Mouse (Mus musculus) liver, postnatal 0 days (tissue): Measurements from ENCODE around the gene Pld1. TPM values are rescaled to one million over a fixed set of nuclear protein-coding genes. Genes with fewer than 3 reads are reported as not detected.
A peak's percentile ranks its signal among the peaks of the same experiment; 100 is the strongest.
"Not testable (repeated sequence)": the region's sequence is repeated elsewhere in the genome, so short reads cannot be mapped to it uniquely, and the experiment has no call there.

Source experiments
- ATAC-seq: fragments of 200-750 bp; cut with Nextera tagmentation; 2 replicates; pipeline ENCODE4 v1.8.0; 2017; ENCODE audit warnings: mild to moderate bottlenecking, moderate library complexity
- DNase-seq: peaks from one replicate; pipeline ENCODE4 v3.0.0-alpha.2; 2016
- H3K27ac ChIP-seq: fragments of 300-500 bp; sonication (generic); 2 replicates; pipeline ENCODE4 v1.5.1; 2014; ENCODE audit warnings: antibody characterized with exemption, moderate library complexity, mild to moderate bottlenecking, low read depth
- H3K27me3 ChIP-seq: fragments of 300-500 bp; sonication (generic); 2 replicates; pipeline ENCODE4 v1.6.1; 2014; ENCODE audit warnings: low read length, control low read depth, mixed read lengths; ENCODE audit not compliant: insufficient read depth
- H3K36me3 ChIP-seq: fragments of 300-500 bp; sonication (generic); replicated peaks from 2 replicates; pipeline ENCODE4 v1.6.1; 2014; ENCODE audit warnings: mild to moderate bottlenecking, control low read depth, low read length, moderate library complexity, mixed read lengths; ENCODE audit not compliant: insufficient read depth
- H3K4me1 ChIP-seq: fragments of 300-500 bp; sonication (generic); 2 replicates; pipeline ENCODE4 v1.6.1; 2014; ENCODE audit warnings: antibody characterized with exemption, mild to moderate bottlenecking, control low read depth; ENCODE audit not compliant: insufficient read depth
- H3K4me2 ChIP-seq: fragments of 300-500 bp; sonication (generic); 2 replicates; pipeline ENCODE4 v1.6.1; 2014; ENCODE audit warnings: low read depth, mild to moderate bottlenecking, low read length, moderate library complexity, mixed read lengths
- H3K4me3 ChIP-seq: fragments of 300-500 bp; sonication (generic); 2 replicates; pipeline ENCODE4 v1.5.1; 2014; ENCODE audit warnings: low read depth, low read length
- H3K9ac ChIP-seq: fragments of 300-500 bp; sonication (generic); replicated peaks from 2 replicates; pipeline ENCODE4 v1.6.1; 2014; ENCODE audit warnings: mild to moderate bottlenecking, moderate library complexity
- H3K9me3 ChIP-seq: fragments of 300-500 bp; sonication (generic); 2 replicates; pipeline ENCODE4 v1.6.1; 2016; ENCODE audit warnings: mild to moderate bottlenecking, control low read depth, low read length, mixed read lengths
- CTCF ChIP-seq: sonication (generic); IDR thresholded peaks from 2 replicates; pipeline ENCODE4 v1.5.1; 2016; ENCODE audit warnings: antibody characterized with exemption, low read depth
- EP300 ChIP-seq: IDR thresholded peaks from 2 replicates; pipeline ENCODE4 v1.6.1; 2016; ENCODE audit warnings: antibody characterized with exemption, low read depth, mild to moderate bottlenecking
- WGBS: fragments of 180-500 bp; shearing (Covaris S2); extraction: QIAGEN DNeasy Blood & Tissue Kit; methylation state at CpG from one replicate; pipeline ENCODE4 v1.1.7; 2014; ENCODE audit not compliant: insufficient replicate concordance; 5-methylcytosine and 5-hydroxymethylcytosine counted together
- polyA plus RNA-seq: library from polyadenylated mRNA; unstranded; fragments of >200 nt; fragmentation: Nextera tagmentation; extraction: Ambion mirVana; gene quantifications from 2 replicates; pipeline ENCODE4 v1.2.1, GENCODE M21; 2015

The Pld1 gene
- polyA plus RNA-seq, 1 experiment from 2014 or later = 5.1 TPM

DNA sequence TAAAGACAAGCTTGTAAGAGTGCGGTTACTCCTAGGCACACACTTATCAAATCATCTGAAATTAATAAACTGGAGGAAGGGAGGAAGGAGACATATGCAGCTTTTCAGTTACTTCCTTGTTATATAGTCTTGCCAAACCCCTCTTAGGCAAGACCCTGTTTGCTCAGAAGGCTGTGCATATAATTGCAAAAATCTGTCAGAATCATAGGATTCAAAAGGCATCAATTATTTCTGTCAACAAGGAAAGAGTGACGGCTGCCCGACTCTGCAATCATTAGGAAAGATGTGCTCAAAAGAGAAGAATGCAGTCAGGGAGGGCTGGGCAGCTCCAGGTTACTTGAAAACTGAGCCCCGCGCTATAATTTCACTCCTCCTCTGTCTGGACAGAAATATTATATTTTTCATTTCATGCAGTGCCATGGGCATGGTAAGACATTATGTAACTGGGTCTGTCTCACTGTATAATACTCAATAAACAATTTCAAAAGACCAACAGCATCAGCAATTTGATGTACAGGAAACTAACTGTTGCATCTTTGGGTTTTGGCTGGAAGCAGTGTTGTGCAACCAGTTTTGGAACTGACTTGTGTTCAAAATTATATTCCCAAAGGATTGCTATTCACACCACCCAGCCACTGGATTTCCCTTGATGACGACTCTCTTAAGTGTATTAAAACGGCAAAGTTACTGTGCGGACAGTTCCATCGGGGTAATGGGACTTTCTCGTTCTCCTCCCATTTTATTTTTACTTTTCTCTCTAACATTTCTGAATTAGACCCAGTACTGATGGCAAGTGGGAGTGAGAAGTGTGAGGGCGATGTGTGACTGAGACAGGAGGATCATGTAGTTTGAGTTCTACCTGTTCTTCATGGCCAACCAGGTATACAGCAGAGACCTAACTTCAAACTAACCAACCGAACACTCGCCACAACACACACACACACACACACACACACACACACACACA is 1.1 kb upstream of the Pld1 start:
- H3K27me3 ChIP-seq = no peaks in the 10 kb centered on the region
- ATAC-seq (no peak), DNase-seq (no peak)
- H3K4me1 ChIP-seq = peaks cover 25% of the 10 kb centered on the region
- peak overlapping the region; percentile 62; the same call in 1 of the 2 replicates for H3K4me3 ChIP-seq
- no peak overlapping the region for H3K9ac ChIP-seq
- WGBS = 67% methylated on average over 13 of the region's 13 CpGs
- H3K9me3 ChIP-seq = no peaks in the 10 kb centered on the region
- peak overlapping the region; percentile 87 for H3K27ac ChIP-seq
- H3K4me2 ChIP-seq = peak overlapping the region; percentile 82
- no peaks in the 10 kb centered on the region for H3K36me3 ChIP-seq
- TF ChIP-seq CTCF = no peak
- TF ChIP-seq EP300 = no peak

- H3K9ac ChIP-seq = no peak overlapping the region
- WGBS = 56% methylated on average over 3 of the region's 3 CpGs
- no peak overlapping the region for H3K4me2 ChIP-seq
- peaks cover 25% of the 10 kb centered on the region for H3K4me1 ChIP-seq
- no peaks in the 10 kb centered on the region for H3K27me3 ChIP-seq
- H3K9me3 ChIP-seq = no peaks in the 10 kb centered on the region
- no peaks in the 10 kb centered on the region for H3K36me3 ChIP-seq
- DNase-seq = no peak
- TF ChIP-seq CTCF = no peak
- ATAC-seq = no peak
- peak overlapping the region; percentile 64 for H3K27ac ChIP-seq
- no peak overlapping the region for H3K4me3 ChIP-seq
Measured at GRCm38 (mm10) chr3:27941634-27942033, 3.1 kb downstream of the Pld1 start.

DNA sequence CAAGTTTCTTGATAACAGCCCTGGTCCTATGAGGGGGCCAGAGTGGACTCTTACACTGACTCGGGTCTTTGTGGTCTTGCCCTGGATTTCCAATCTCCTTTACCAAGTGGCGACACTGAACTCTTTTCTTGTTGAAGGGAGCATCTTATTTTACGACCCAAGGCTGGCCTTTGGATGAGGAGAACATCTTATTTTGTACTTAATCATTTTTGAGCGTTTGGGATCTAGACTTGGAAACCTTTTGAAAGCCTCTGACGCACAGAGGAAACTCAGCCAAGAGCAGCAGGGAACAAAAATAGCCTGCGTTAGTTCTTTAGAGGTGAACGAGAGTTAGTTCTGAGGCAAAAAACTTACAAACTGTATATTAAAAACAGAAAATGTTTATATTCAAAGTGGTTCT is 4.5 kb downstream of the Pld1 start:
- Histone ChIP-seq H3K36me3 (no peaks in the 10 kb centered on the region), H3K4me1 (peaks cover 18% of the 10 kb centered on the region; the same call in 1 of the 2 replicates), H3K27ac (no peak overlapping the region), H3K4me2 (no peak overlapping the region), H3K9ac (no peak overlapping the region), H3K27me3 (no peaks in the 10 kb centered on the region), H3K4me3 (no peak overlapping the region), H3K9me3 (no peaks in the 10 kb centered on the region)
- WGBS = 73% methylated on average over 7 of the region's 7 CpGs
- ATAC-seq = no peak
- TF ChIP-seq CTCF (no peak), EP300 (no peak)
- DNase-seq = no peak

GRCm38 (mm10) chr3:27945397-27945796 is 6.9 kb downstream of the Pld1 start:
- not testable (repeated sequence) for DNase-seq, H3K9me3 ChIP-seq, H3K36me3 ChIP-seq, H3K4me3 ChIP-seq, H3K9ac ChIP-seq, H3K4me1 ChIP-seq, H3K27me3 ChIP-seq, ATAC-seq, H3K27ac ChIP-seq, H3K4me2 ChIP-seq
- WGBS = 69% methylated on average over 2 of the region's 2 CpGs

GRCm38 (mm10) chr3:27949175-27949872 is 10.8 kb downstream of the Pld1 start:
- Histone ChIP-seq H3K4me3 (no peak overlapping the region), H3K4me2 (no peak overlapping the region), H3K36me3 (no peaks in the 10 kb centered on the region; the same call in 1 of the 2 replicates), H3K27ac (no peak overlapping the region), H3K4me1 (no peaks in the 10 kb centered on the region), H3K9me3 (no peaks in the 10 kb centered on the region), H3K9ac (no peak overlapping the region), H3K27me3 (no peaks in the 10 kb centered on the region)
- TF ChIP-seq EP300 (no peak), CTCF (no peak)
- 69% methylated on average over 5 of the region's 5 CpGs for WGBS
- ATAC-seq (no peak), DNase-seq (no peak)

- H3K4me2 ChIP-seq = no peak overlapping the region
- WGBS = 65% methylated on average over 6 of the region's 6 CpGs
- H3K4me3 ChIP-seq = no peak overlapping the region
- H3K27me3 ChIP-seq = no peaks in the 10 kb centered on the region
- H3K4me1 ChIP-seq = no peaks in the 10 kb centered on the region
- H3K9me3 ChIP-seq = no peaks in the 10 kb centered on the region
- no peak for DNase-seq
- ATAC-seq = no peak
- no peak overlapping the region for H3K27ac ChIP-seq
- H3K9ac ChIP-seq = no peak overlapping the region
- H3K36me3 ChIP-seq = peaks cover 2% of the 10 kb centered on the region; the same call in 1 of the 2 replicates
- no peak for TF ChIP-seq EP300
- TF ChIP-seq CTCF = no peak
Measured at GRCm38 (mm10) chr3:27949873-27950250, 11.4 kb downstream of the Pld1 start.
